Mouse (Mus musculus) testis, postnatal 14 days (tissue): ENCODE measurements at regions not wholly inside any gene's neighbourhood (a gene's known extent, or its start where the extent isn't known, plus 50 kb on each side); places are given as distances from the start of the nearest gene placed in this dataset.

ENCODE experiments used
- DNase-seq: peaks from one replicate; pipeline ENCODE4 v3.0.0; 2021; ENCODE audit warnings: low spot score

DNA sequence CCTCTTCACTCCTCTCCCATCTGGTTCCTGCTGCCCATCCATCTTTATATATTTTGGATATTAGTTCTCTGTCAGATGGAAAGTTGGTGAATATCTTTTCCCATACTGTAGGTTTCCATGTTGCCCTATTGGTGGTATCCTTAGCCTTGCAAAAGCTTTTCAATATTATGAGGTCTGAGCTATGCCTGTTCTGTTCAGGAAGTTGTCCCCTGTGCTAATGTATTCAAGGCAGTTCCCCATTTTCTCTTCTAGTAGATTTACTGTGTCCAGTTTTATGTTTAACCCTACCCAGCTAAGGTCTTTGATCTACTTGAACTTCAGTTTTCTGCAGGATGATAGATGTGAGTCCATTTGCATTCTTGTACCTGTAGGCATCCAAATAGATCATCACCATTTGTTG, 109.4 kb upstream of the Tusc1 start:
- no peak for DNase-seq

DNA sequence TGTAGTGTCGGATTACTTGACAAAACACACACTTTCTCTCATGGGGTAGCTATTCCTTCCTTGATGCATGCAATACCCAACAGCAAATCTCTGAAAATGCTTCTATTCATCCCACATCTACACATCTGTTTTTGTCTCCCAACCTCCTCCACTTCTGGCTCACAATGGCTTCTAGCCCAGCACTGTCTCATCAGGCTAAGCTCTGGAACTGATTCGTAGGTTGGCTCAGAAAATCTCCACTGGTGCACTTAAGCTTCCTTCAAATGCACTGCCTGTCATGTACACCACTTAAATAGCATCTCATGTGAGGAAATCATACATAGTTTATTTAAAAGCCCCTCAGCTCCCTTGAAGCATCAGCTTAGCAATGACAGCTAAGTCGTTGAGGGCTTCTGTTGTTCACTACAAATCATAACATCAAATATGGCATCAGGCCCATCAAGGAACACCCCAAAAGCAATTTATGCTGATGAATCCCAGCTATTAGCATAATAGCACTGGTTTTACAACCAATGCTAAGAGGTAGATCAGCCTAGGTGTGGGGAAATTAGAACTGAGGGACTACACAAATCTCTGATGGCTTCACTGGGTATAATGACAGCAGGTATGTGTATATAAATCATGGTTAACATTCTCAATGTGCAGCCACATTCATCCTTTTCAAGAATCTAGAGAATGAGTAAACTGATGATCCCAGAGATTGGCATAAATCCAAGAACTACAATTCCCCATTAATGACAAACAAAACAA, 103.5 kb upstream of the Tusc1 start:
- DNase-seq = no peak

DNA sequence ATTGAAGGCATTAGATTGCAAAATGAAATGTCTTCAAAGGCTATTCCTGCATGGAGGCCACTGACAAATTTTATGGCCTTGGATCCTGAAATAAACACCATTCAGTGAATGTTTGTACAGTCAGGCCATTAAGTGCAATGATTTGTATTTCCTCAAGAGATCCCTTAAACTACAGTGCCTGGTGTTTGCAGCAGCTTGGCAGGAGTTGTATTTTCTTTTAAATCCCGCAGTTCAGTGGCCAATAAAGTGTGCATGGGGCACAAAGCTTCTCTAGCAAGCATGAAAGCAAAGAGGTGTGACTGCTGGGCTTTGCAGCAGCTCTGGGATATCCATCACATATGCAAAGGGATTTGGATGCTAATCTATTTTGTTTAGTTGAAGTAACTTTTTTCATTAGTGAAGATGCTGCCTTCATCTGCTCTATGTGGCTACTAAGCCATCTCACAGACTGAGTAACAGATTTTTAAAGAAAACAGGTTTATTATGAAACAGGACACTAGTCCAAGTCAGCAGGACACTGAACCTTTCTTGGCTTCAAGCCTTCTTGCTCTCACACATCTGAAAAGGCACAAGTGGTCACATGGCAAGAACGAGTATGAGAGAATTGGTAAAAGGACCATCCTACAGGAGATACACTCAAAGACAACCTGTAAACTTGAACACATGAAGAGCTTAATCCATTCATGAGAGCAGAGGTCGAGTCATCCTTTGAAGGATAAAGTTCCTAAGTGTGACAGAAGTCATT, 102.2 kb upstream of the Tusc1 start:
- DNase-seq = no peak

DNA sequence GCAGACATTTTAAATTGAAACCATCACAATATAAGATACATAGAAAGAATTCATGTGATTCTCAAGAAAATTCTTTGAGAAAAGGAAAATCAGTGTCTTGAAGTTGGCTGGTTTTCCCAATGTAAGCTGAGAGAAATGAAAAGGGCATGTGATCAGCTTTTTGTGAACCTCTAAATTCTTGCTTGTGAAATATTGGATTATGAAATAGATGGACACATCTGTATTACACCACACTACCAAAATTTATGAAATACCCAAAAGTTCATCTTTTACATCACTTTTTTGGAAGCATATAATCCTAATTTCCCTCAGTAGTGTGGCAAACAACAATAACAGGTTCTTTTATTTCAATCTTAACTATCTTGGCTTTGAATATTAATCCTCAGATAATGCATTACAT, 77.4 kb upstream of the Tusc1 start:
- no peak for DNase-seq

DNA sequence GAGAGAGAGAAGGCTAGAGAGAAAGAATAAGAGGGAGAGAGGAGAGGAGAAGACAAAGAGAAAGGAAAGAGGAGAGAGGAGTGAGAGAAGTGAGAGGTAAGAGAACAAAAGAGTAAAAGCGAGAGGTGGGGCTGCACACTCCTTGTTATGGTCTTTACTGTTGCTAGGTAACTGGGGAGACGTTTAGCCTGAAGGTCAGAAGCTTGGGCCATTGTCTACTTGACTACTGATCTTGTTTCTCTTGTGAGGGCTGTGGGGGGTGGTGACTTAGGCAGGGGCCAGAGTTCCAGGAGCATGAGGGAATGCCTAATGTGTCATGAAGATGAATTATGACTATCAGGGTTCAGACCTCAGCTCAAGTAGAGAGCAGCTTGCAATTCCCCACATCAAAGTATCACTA, 71.6 kb upstream of the Tusc1 start:
- no peak for DNase-seq

DNA sequence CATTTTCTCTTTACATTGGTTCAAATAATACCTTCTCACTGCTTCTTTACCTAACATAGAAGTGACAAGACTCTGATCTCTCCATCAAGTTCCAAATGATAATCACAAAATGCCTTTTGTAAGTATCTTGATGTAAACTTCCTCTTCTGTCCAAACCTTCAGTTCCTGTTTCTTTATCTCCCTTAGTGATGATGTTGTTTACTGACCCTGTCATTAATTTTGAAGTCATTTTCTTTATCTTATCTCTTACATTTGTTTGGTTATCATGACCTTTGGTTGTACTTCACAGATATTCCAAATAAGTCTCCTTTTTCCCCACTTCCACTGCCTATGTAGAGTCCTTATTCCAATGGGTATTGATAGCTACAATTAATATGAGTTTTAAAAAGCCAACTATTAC, 65.3 kb upstream of the Tusc1 start:
- DNase-seq = no peak
